Mouse (Mus musculus) testis, postnatal 14 days (tissue): ENCODE data around the gene Pex11a.

Experiments used
- DNase-seq: peaks from one replicate; pipeline ENCODE4 v3.0.0; 2021; ENCODE audit warnings: low spot score

Pex11a gene

DNA sequence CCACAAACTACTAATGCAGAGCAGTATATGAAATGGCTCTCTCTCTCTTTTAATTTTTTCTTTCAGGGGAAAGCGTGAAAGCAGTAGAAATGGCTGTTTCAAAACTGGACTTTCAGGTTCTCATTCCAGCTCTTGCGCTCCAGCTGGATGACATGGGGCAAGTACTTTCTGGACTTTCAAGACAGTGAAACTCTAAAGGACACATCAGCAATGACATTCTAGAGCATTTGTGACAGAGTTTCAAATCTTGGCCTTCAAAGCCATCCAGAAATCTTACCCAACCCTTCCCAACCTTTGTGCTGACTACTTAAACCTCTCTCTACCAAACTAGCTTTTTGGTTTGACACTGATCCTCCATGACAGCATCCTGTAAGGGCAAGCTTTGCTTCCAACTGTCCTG is 4.0 kb downstream of the Pex11a start:
- no peak for DNase-seq

DNA sequence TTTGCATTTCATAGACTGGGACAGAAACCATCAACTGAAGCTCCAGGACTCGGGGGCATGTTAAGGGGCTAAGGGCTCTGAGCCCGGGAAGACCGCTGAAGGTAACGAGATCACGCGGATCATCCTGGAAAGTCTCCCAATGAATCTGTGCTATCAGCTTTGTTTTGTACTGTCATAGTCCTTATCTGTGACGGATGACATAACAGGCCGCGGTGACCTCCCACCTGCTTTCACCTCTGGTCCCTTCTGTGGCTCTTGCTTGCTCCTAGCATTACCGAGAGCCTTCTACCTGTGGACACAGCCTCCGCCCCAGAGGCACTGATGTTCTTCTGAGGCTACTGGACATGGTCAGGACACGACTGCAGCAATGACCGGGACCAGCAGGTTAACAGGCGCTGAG is 6.4 kb downstream of the Pex11a start:
- no peak for DNase-seq

DNA sequence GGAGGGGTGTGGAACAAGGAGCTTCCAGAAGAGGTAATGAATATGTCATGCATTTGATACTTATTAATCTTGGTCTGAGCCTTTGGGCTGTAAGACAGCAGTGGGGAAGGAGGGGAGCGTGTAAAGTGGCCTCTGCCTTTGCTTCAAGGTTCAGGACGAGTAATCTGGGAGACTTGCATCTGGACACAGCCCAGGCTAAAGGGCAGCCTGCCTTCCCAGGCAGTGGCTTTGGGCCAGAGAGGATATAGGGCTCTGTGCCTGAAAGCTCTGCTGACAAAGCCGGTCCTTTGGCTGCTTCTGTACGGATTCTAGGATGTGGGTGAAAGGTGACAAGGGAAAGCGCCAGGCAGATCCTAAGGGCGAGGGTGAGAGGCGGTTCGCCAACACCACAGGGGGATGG is 8.4 kb downstream of the Pex11a start:
- peak; percentile 60 for DNase-seq

DNA sequence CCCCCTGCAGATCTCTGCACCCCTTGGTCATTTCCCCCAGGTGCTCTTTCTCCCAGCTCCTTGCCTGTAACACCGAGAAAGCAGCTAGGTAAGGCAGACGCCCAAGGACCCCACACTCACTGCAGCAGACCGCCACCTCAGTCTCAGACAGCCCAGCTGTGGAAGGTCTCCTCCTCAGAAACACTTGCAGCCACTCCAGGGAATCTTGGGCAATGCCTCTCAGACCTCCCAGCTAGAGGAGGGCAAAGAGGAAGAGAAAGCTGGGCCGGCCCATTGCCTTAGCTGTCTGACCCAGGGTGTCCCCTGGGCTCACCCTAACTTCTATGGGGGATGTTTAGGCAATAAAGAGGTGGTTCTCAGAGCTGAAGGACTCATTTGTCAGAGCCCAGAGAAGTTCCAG is 10.3 kb downstream of the Pex11a start, which contains the start of gene Plin1:
Plin1 (minus strand) TSS at position 282 of the 400 bp plus-strand sequence.
- no peak for DNase-seq

DNA sequence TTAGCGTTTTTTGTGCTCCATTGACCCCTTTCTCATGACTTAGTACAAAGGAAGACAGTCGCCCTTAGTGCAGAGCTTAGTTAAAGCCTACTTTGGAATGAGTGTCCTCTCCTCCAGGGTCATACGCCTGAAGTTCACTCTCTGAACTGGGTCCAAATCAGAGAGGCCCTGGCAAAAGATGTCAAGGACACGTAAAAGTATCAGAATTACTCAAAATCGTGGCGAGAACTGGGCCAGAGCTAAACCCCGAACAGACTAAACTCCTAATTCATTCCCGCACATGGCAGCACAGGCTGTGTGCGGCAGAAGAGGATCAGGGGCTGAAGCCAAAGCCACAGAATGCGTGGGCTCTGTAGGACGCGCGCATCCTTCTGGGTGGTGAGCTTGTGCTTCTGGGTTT is 11.5 kb downstream of the Pex11a start:
- DNase-seq = no peak

DNA sequence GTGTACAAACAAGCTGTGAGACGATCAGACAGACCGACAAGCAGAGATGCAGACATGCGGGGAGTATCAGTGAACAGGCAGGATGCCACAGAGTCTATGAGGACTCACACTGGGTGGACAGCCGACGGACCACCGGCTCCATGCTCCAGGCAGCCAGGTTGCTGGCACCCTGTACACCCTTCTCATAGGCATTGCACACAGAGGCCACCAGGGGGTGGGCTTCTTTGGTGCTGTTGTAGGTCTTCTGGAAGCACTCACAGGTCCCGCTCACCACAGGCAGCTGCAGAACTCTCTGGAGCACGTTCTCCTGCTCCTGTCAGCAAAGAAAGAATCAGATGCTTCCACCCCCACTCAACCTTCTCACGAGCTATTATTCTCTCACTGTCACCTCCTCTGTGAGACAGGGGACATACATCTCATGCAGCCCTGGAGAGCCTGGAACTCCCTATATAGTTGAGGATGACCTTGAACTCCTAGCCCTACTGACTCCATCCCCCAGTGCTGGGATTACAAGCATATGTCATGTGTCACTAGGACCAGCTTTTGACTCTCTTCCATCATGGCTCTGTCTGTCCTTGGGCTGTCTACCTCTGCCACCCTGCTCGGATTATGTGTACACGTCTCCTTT is 13.1 kb downstream of the Pex11a start:
- DNase-seq = no peak

DNA sequence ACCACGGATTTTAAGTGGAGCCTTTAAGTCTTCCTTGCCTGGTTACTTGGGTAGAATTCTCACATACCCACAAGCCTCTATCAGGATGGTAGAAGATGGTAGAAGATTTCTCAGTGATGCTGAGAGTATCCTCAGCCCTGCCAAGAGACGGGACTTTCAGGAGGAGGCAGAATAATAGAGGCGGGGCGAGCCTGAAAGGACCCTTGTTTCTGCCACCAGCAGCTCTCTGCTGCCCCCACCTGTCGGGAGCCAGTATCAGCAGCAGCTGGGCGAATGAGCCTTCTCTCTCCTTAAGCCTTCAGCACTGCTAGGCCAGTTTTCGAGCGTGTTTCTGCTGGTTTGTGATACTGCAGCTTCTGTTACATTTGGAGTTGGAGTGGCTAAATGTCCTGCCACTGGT is 13.8 kb downstream of the Pex11a start:
- peak; percentile 58 for DNase-seq

DNA sequence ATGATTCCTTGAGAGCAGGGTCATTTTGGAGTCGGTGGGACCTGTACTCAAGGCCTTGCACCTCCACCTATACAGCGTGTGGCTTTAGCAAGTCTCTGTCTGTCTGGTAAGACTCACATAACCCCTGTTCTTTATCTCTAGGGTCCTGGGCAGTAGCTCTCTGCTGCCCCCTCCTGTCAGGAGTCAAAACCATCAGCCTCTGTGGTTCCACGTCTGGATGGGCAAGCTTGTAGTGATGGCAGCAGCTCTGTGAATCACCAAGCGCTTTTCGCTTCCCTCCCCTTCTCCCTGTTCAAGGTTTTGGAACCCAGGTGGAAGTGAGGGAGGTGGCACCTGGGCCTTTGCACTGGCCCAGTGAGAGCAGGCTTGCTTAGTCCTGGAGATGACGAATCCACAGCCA is 14.7 kb downstream of the Pex11a start:
- DNase-seq = no peak

DNA sequence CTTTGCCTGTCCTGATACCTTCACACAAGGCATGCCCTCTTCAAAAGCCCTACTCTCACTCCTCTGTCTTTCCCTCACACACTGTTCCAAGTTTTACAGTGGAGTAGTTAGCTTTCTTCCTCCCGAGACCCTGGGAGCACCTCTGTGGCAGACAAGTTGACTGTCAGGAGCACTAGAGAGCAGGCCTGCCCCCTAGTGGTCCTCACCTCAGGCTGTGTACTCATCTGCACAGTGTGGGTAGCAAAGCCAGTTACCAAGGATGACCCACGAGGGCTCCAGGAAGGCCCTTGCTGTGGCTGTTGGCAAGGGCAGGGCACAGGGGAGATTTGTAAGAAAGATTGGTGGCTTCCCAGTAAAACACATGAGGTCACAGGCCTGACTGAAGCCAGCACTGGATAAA is 15.8 kb downstream of the Pex11a start:
- no peak for DNase-seq

DNA sequence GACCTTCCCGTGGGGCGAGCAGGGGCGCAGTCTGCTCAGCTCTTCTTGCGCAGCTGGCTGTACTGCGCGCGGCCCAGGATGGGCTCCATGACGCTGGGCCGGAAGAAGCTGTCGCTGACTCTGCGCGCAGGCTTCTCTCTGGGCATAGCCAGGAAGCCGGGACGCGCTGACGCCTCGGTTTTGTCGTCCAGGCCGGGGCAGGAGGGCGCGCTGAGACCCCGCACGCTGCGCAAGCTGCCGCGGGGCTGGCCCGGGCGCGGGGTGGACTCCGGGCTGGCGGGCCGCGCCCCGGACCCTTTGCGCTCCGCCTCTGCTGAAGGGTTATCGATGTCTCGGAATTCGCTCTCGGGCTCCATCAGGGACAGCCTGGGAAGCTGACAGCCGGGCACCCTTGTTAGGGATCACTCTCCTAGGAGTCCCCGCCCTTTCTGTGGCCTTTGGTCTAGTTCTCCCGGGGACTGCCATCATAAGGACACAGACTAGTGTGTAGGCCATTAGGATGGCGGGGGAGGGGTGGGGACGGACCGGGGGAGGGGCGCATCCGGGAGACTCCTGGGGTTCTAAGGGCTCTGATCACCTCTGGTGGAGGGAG is 21.4 kb downstream of the Pex11a start:
- DNase-seq = peak; percentile 46

DNA sequence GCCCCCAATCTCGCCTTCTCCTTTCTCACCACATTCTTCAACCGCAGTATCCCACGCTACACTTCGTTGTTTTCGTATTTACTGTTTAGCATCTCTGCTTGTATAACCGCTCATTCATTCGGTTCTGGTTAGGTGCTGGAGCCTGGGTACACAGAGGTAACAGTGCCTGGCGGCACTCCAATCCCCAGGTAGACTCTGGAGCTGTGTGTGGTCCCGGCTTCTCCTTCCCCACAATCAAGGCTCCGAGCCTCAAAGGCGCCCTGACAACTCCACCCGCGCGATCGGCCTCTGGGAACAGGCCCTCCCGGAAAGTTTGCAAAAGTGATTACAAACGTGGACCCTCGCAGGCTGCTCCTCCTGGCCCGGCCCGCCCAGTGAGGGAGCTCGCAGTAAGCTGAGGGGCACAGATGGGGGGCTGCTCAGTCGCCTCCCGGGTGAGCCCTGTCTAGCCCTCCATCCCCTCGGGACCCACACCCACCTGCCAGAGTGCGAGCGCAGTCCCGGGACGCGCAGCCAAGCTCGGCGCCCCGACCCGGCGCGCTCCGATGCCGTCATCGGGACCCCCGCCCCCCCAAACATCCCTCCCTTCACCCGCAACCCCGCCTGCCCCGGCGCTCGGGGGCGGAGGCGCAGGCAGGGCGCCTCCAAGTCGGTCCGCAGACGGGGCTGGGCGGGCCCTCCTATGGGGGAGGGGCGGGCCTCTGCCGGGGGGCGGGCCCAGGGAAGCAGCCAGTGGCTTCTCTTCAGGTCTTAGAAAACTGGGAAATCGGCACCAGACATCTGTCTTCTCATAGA is 27.5 kb downstream of the Pex11a start, which contains the start of gene Kif7:
Kif7 (minus strand) TSS at position 534 of the 795 bp plus-strand sequence.
- peak; percentile 85 for DNase-seq

DNA sequence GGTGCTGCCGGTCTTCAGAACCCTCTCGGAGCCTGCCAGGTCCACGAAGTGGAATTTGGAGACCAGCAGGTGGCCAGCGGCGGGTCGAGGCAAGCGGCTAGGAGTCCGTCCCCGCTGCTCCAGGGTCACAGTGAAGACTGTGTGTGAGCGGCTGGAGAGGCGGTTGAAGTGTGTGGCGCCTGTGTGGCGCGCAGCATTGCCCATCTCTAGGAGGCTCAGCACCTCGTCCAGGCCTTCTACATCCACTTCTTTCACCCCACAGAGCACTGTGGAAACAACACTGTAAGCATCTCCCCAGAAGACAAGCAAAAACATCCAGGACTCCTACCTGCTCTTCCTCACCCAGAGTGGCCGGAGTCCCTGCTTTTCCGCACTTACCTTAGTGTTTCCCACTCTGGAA is 32.1 kb downstream of the Pex11a start:
- DNase-seq = no peak

DNA sequence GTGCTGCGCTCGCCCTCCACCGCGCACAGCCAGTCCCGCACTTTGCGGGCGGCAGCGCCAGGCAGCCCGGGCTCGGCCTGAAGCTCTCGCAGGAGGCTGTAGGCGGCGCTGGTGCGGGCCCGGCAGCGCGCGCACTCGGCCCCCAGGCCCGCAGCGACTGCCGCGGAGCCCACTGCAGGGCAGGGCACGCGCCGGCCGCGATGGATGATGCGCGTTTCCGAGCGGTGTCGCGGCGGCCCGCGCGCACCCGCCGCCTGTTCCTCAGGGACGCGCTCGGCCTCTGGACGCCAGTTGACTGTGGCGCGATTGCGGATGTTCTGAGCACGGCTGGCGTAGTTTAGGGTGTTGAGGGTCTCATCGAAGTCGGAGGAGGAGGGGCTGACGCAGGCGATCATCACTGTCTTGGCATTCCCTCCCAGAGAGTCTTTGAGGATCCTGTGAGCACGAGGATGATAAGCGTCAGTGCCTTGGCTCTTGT is 32.8 kb downstream of the Pex11a start:
- peak; percentile 57 for DNase-seq

DNA sequence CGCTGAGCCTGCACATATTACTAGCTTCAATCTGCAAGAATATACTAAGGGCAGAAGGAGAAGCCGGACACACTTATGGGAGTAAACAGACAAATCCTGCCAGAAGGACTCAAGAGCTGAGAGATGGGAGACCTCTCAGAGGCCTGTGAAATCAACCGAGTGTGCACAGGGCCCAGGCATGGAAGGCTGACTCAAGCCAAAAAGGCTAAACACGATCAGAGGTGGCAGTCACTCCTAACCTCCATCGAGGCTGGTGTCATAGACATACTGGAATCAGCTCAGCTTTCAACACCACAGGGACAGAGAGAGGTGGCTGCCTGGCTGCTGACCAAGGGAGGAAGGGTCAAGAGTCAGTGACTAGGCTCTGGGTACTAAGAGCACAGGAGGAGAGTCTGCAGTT is 37.7 kb downstream of the Pex11a start:
- DNase-seq = no peak

DNA sequence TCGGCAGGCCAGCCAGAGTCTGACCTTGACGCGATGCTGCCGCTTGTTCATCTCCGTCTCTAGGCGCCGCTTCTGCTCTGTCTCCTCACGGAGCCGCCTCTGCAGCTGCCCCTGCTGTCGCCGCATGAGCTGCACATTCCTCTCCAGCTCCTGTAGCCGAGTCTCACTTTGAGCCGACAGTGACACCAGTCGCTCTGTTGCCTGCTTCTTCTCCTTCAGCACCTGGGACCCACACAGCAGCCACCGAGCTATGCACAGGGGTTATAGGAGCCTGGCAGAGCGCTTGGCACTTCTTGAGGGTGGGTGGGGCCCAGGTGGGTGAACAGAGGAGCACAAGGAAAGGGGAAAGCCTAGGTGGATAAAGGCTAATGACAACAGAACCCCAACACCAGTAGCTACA is 40.2 kb downstream of the Pex11a start:
- DNase-seq = no peak

DNA sequence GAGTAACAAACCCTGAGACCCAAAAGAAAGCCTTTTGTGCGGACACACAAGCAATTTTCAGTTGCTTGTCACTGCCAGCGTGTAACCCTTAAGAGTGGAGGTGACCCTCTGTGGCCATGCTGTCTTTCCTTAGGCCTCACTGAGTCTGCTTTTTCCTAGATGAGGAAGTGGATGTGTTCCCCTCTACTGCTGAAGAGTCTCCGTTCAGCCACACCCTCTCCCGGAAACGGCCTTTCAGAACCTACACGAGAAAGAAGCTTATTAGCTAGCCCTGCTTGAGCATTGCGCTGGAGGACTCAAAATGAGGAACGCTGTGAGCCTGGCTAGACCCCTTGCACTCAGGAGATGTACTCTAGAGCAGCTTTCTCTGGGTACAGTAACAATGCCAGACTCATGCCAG is 46.4 kb downstream of the Pex11a start:
- DNase-seq = no peak
